Comparison of ENCODE assay signal across 8 mouse cellular contexts in genomic region chr1:157411711-157412380, GRCm38 (mm10). TPM values are rescaled to one million over a fixed set of nuclear protein-coding genes. Genes with fewer than 3 reads are reported as not detected.
DNase-seq lines count a peak whose midpoint lies in the region; ATAC-seq and TF ChIP-seq lines count a peak whose summit lies in the region.

No protein-coding gene starts in this region.

- H3K36me3 ChIP-seq in limb, embryonic 14.5 days (ENCODE audit: control insufficient read depth, insufficient read depth, low read length): no peaks in the 10 kb centered on the region
- H3K36me3 ChIP-seq in midbrain, embryonic 14.5 days (ENCODE audit: control insufficient read depth, insufficient read depth, low read length): 0 out of 2 replicates have a peak, but pooled peaks cover 6% of the 10 kb centered on the region

- no peaks in the 10 kb centered on the region for H3K9me3 ChIP-seq in limb, embryonic 14.5 days (ENCODE audit: control insufficient read depth, low read length)
- H3K9me3 ChIP-seq in midbrain, embryonic 14.5 days (ENCODE audit: control insufficient read depth, low read length): no peaks in the 10 kb centered on the region

- WGBS in limb, embryonic 14.5 days: 1% methylated on average over 33 of the region's 85 CpGs
- WGBS in midbrain, embryonic 14.5 days: under 1% methylated on average over 67 of the region's 85 CpGs

- peak overlapping the region; percentile 91 for H3K4me3 ChIP-seq in limb, embryonic 14.5 days (replicated peaks; ENCODE audit: low read length)
- peak overlapping the region; percentile 93 for H3K4me3 ChIP-seq in midbrain, embryonic 14.5 days (replicated peaks; ENCODE audit: low read depth, low read length)

- ATAC-seq in limb, embryonic 14.5 days (ENCODE audit: low FRiP score, low read depth): peak; percentile 85
- peak; percentile 92 for ATAC-seq in midbrain, embryonic 14.5 days (ENCODE audit: low FRiP score, low TSS enrichment)

- H3K27me3 ChIP-seq in limb, embryonic 14.5 days (ENCODE audit: control insufficient read depth, insufficient read depth, low read length): no peaks in the 10 kb centered on the region
- H3K27me3 ChIP-seq in midbrain, embryonic 14.5 days (ENCODE audit: control insufficient read depth, insufficient read depth, low read length): no peaks in the 10 kb centered on the region

- TF ChIP-seq POLR2A in limb, embryonic 14.5 days (IDR thresholded peaks at IDR 0.05; ENCODE audit: borderline replicate concordance, extremely low read depth, insufficient read depth, insufficient read length): no peak

- peak overlapping the region; percentile 88 for H3K4me2 ChIP-seq in limb, embryonic 14.5 days (replicated peaks; ENCODE audit: low read depth, low read length, severe bottlenecking)
- H3K4me2 ChIP-seq in midbrain, embryonic 14.5 days (ENCODE audit: low read length): peak overlapping the region; percentile 79

- intact Hi-C loops in gastrocnemius, postnatal 36 days (cut with DNase I): loop anchor here (5.0 kb wide), 1 partner anchor 35 kb away; no protein-coding TSS in a partner anchor

- peak; percentile 18 to 24 for DNase-seq in thymus, postnatal 10 days (ENCODE audit: low spot score in 2 of 2)
- no peak for DNase-seq in thymus, postnatal 4 days
- DNase-seq in embryo, embryonic 11 days: peak; percentile 78
- peak; percentile 53 to 59 for DNase-seq in gastrocnemius, postnatal 36 days
- DNase-seq in kidney, adult 18-20 months: peak; percentile 81
- no peak for DNase-seq in limb, embryonic 14.5 days (ENCODE audit: low spot score)
- DNase-seq in midbrain, embryonic 14.5 days: peak; percentile 72
- DNase-seq in spleen, postnatal 10 days (ENCODE audit: low spot score in 2 of 2): peak; percentile 29 to 45

- H3K27ac ChIP-seq in limb, embryonic 14.5 days (replicated peaks; ENCODE audit: low read depth, low read length): peak overlapping the region; percentile 84
- H3K27ac ChIP-seq in midbrain, embryonic 14.5 days (replicated peaks; ENCODE audit: low read depth, low read length): peak overlapping the region; percentile 96

- peak overlapping the region; percentile 77 for H3K9ac ChIP-seq in limb, embryonic 14.5 days (ENCODE audit: low read depth, low read length, severe bottlenecking)
- H3K9ac ChIP-seq in midbrain, embryonic 14.5 days (replicated peaks; ENCODE audit: low read length): peak overlapping the region; percentile 87

- H3K4me1 ChIP-seq in limb, embryonic 14.5 days (ENCODE audit: control insufficient read depth, insufficient read depth, low read length): no peaks in the 10 kb centered on the region
- H3K4me1 ChIP-seq in midbrain, embryonic 14.5 days (ENCODE audit: control insufficient read depth, insufficient read depth, low read length): peaks cover 22% of the 10 kb centered on the region

RNA-seq across cellular contexts. Expression of gene Rasal2, which starts 0.5 kb away (rescaled TPM):
- total RNA-seq in gastrocnemius, postnatal 36 days (2021): 1 to 10 TPM; 5.4 to 9.0 TPM
- 5.2 and 5.4 TPM in 2 replicates for polyA plus RNA-seq in limb, embryonic 14.5 days (2012; rRNA removed)
- polyA plus RNA-seq in limb, embryonic 14.5 days (2014; fragmentation: Nextera tagmentation; extraction: Ambion mirVana): 10.2 and 11.5 TPM in 2 replicates
- polyA plus RNA-seq in midbrain, embryonic 14.5 days (2014; fragmentation: Nextera tagmentation; extraction: Ambion mirVana): 48.8 and 64.2 TPM in 2 replicates

RNA-seq across cellular contexts. Expression of gene Cryzl2, which starts 46.5 kb away (rescaled TPM):
- under 1 TPM; 0.20 to 0.57 TPM for total RNA-seq in gastrocnemius, postnatal 36 days (2021)
- polyA plus RNA-seq in limb, embryonic 14.5 days (2012; rRNA removed): 11.8 and 12.9 TPM in 2 replicates
- polyA plus RNA-seq in limb, embryonic 14.5 days (2014; fragmentation: Nextera tagmentation; extraction: Ambion mirVana): 8.7 and 11.2 TPM in 2 replicates
- 6.2 and 7.6 TPM in 2 replicates for polyA plus RNA-seq in midbrain, embryonic 14.5 days (2014; fragmentation: Nextera tagmentation; extraction: Ambion mirVana)

Comparison
In these comparisons a context has a peak if more than half of its experiments do, and no peak if none do; other contexts are left out.
1. DNase-seq: peak in thymus, postnatal 10 days (2 of 2), embryo, embryonic 11 days (single experiment), gastrocnemius, postnatal 36 days (2 of 2), kidney, adult 18-20 months (single experiment), midbrain, embryonic 14.5 days (single experiment) and spleen, postnatal 10 days (2 of 2); none in thymus, postnatal 4 days (single experiment) and limb, embryonic 14.5 days (single experiment).